Mouse (Mus musculus): ENCODE measurements around the gene Llgl1. TPM values are rescaled to one million over a fixed set of nuclear protein-coding genes. Genes with fewer than 3 reads are reported as not detected.

Gene Llgl1
- polyA plus RNA-seq, 1 experiment from 2014 or later = 69.0 TPM

- H3K36me3 ChIP-seq (ENCODE audit: control insufficient read depth, insufficient read depth, low read length) = peaks cover 63% of the 10 kb centered on the region
- no peak overlapping the region for H3K4me2 ChIP-seq (replicated peaks; ENCODE audit: low read depth, low read length)
- no peak overlapping the region for H3K4me3 ChIP-seq (ENCODE audit: low read length)
- no peaks in the 10 kb centered on the region for H3K9me3 ChIP-seq (ENCODE audit: control insufficient read depth, low read length)
- peaks cover 17% of the 10 kb centered on the region for H3K4me1 ChIP-seq (ENCODE audit: control insufficient read depth, insufficient read depth, low read length)
- no peaks in the 10 kb centered on the region for H3K27me3 ChIP-seq (ENCODE audit: control insufficient read depth, insufficient read depth, low read length)
- ATAC-seq (ENCODE audit: low FRiP score, low TSS enrichment) = no peak
- WGBS = 87% methylated on average over 3 of the region's 3 CpGs
- no peak overlapping the region for H3K9ac ChIP-seq (ENCODE audit: low read depth, low read length)
- H3K27ac ChIP-seq (ENCODE audit: low read depth, low read length) = no peak overlapping the region
Measured at GRCm38 (mm10) chr11:60705255-60705654, 5.7 kb downstream of the Llgl1 start.

GRCm38 (mm10) chr11:60706076-60706475 is 6.6 kb downstream of the Llgl1 start:
- Histone ChIP-seq H3K4me2 (replicated peaks; ENCODE audit: low read depth, low read length) (no peak overlapping the region), H3K27ac (ENCODE audit: low read depth, low read length) (no peak overlapping the region), H3K4me3 (ENCODE audit: low read length) (no peak overlapping the region), H3K4me1 (ENCODE audit: control insufficient read depth, insufficient read depth, low read length) (peaks cover 9% of the 10 kb centered on the region; the same call in 1 of the 2 replicates), H3K27me3 (ENCODE audit: control insufficient read depth, insufficient read depth, low read length) (no peaks in the 10 kb centered on the region), H3K36me3 (ENCODE audit: control insufficient read depth, insufficient read depth, low read length) (peaks cover 71% of the 10 kb centered on the region), H3K9me3 (ENCODE audit: control insufficient read depth, low read length) (no peaks in the 10 kb centered on the region), H3K9ac (ENCODE audit: low read depth, low read length) (no peak overlapping the region)
- ATAC-seq (ENCODE audit: low FRiP score, low TSS enrichment) = no peak
- 90% methylated on average over 7 of the region's 7 CpGs for WGBS

GRCm38 (mm10) chr11:60706696-60707480 is 7.4 kb downstream of the Llgl1 start:
- peaks cover 79% of the 10 kb centered on the region for H3K36me3 ChIP-seq (ENCODE audit: control insufficient read depth, insufficient read depth, low read length)
- H3K27me3 ChIP-seq (ENCODE audit: control insufficient read depth, insufficient read depth, low read length) = no peaks in the 10 kb centered on the region
- 65% methylated on average over 14 of the region's 14 CpGs for WGBS
- 0 out of 2 replicates have a peak, but pooled peaks cover 3% of the 10 kb centered on the region for H3K4me1 ChIP-seq (ENCODE audit: control insufficient read depth, insufficient read depth, low read length)
- no peak overlapping the region for H3K4me2 ChIP-seq (replicated peaks; ENCODE audit: low read depth, low read length)
- H3K4me3 ChIP-seq (ENCODE audit: low read length) = no peak overlapping the region
- no peaks in the 10 kb centered on the region for H3K9me3 ChIP-seq (ENCODE audit: control insufficient read depth, low read length)
- peak; percentile 44; the same call in 1 of the 2 replicates for ATAC-seq (ENCODE audit: low FRiP score, low TSS enrichment)
- no peak overlapping the region for H3K9ac ChIP-seq (ENCODE audit: low read depth, low read length)
- no peak overlapping the region for H3K27ac ChIP-seq (ENCODE audit: low read depth, low read length)

- H3K4me1 ChIP-seq (ENCODE audit: control insufficient read depth, insufficient read depth, low read length) = 0 out of 2 replicates have a peak, but pooled peaks cover 3% of the 10 kb centered on the region
- H3K4me2 ChIP-seq (replicated peaks; ENCODE audit: low read depth, low read length) = no peak overlapping the region
- H3K27me3 ChIP-seq (ENCODE audit: control insufficient read depth, insufficient read depth, low read length) = no peaks in the 10 kb centered on the region
- H3K9ac ChIP-seq (ENCODE audit: low read depth, low read length) = no peak overlapping the region
- H3K9me3 ChIP-seq (ENCODE audit: control insufficient read depth, low read length) = no peaks in the 10 kb centered on the region
- peaks cover 85% of the 10 kb centered on the region for H3K36me3 ChIP-seq (ENCODE audit: control insufficient read depth, insufficient read depth, low read length)
- no peak overlapping the region for H3K4me3 ChIP-seq (ENCODE audit: low read length)
- no peak overlapping the region for H3K27ac ChIP-seq (ENCODE audit: low read depth, low read length)
- ATAC-seq (ENCODE audit: low FRiP score, low TSS enrichment) = no peak
- 66% methylated on average over 3 of the region's 3 CpGs for WGBS
Measured at GRCm38 (mm10) chr11:60707672-60708071, 8.1 kb downstream of the Llgl1 start.

- ATAC-seq (ENCODE audit: low FRiP score, low TSS enrichment) = no peak
- Histone ChIP-seq H3K9ac (ENCODE audit: low read depth, low read length) (no peak overlapping the region), H3K36me3 (ENCODE audit: control insufficient read depth, insufficient read depth, low read length) (peaks cover 93% of the 10 kb centered on the region), H3K9me3 (ENCODE audit: control insufficient read depth, low read length) (no peaks in the 10 kb centered on the region), H3K4me2 (replicated peaks; ENCODE audit: low read depth, low read length) (no peak overlapping the region), H3K4me1 (ENCODE audit: control insufficient read depth, insufficient read depth, low read length) (no peaks in the 10 kb centered on the region), H3K4me3 (ENCODE audit: low read length) (no peak overlapping the region), H3K27ac (ENCODE audit: low read depth, low read length) (no peak overlapping the region), H3K27me3 (ENCODE audit: control insufficient read depth, insufficient read depth, low read length) (no peaks in the 10 kb centered on the region)
- WGBS = 92% methylated on average over 10 of the region's 10 CpGs
Measured at GRCm38 (mm10) chr11:60708631-60709030, 9.1 kb downstream of the Llgl1 start.

- no peak overlapping the region for H3K4me2 ChIP-seq (replicated peaks; ENCODE audit: low read depth, low read length)
- no peaks in the 10 kb centered on the region for H3K27me3 ChIP-seq (ENCODE audit: control insufficient read depth, insufficient read depth, low read length)
- no peak overlapping the region for H3K4me3 ChIP-seq (ENCODE audit: low read length)
- ATAC-seq (ENCODE audit: low FRiP score, low TSS enrichment) = no peak
- H3K9ac ChIP-seq (ENCODE audit: low read depth, low read length) = no peak overlapping the region
- no peak overlapping the region for H3K27ac ChIP-seq (ENCODE audit: low read depth, low read length)
- WGBS = 90% methylated on average over 45 of the region's 45 CpGs
- H3K4me1 ChIP-seq (ENCODE audit: control insufficient read depth, insufficient read depth, low read length) = no peaks in the 10 kb centered on the region
- H3K9me3 ChIP-seq (ENCODE audit: control insufficient read depth, low read length) = no peaks in the 10 kb centered on the region
- H3K36me3 ChIP-seq (ENCODE audit: control insufficient read depth, insufficient read depth, low read length) = peaks cover 96% of the 10 kb centered on the region
Measured at GRCm38 (mm10) chr11:60709481-60710465, 10.2 kb downstream of the Llgl1 start.

- Histone ChIP-seq H3K36me3 (ENCODE audit: control insufficient read depth, insufficient read depth, low read length) (peaks cover 100% of the 10 kb centered on the region), H3K4me2 (replicated peaks; ENCODE audit: low read depth, low read length) (no peak overlapping the region), H3K9ac (ENCODE audit: low read depth, low read length) (no peak overlapping the region), H3K9me3 (ENCODE audit: control insufficient read depth, low read length) (no peaks in the 10 kb centered on the region), H3K27me3 (ENCODE audit: control insufficient read depth, insufficient read depth, low read length) (no peaks in the 10 kb centered on the region), H3K4me1 (ENCODE audit: control insufficient read depth, insufficient read depth, low read length) (no peaks in the 10 kb centered on the region), H3K4me3 (ENCODE audit: low read length) (no peak overlapping the region), H3K27ac (ENCODE audit: low read depth, low read length) (no peak overlapping the region)
- no peak for ATAC-seq (ENCODE audit: low FRiP score, low TSS enrichment)
- 91% methylated on average over 17 of the region's 17 CpGs for WGBS
Measured at GRCm38 (mm10) chr11:60711218-60711617, 11.7 kb downstream of the Llgl1 start.

- 91% methylated on average over 18 of the region's 18 CpGs for WGBS
- no peak for ATAC-seq (ENCODE audit: low FRiP score, low TSS enrichment)
- H3K36me3 ChIP-seq (ENCODE audit: control insufficient read depth, insufficient read depth, low read length) = peaks cover 100% of the 10 kb centered on the region
Measured at GRCm38 (mm10) chr11:60712040-60712439, 12.5 kb downstream of the Llgl1 start.

More at GRCm38 (mm10) chr11:60712040-60712439, 12.5 kb downstream of the Llgl1 start:
- H3K4me2 ChIP-seq (replicated peaks; ENCODE audit: low read depth, low read length) = no peak overlapping the region
- no peaks in the 10 kb centered on the region for H3K27me3 ChIP-seq (ENCODE audit: control insufficient read depth, insufficient read depth, low read length)
- H3K27ac ChIP-seq (ENCODE audit: low read depth, low read length) = no peak overlapping the region
- no peaks in the 10 kb centered on the region for H3K9me3 ChIP-seq (ENCODE audit: control insufficient read depth, low read length)
- no peaks in the 10 kb centered on the region for H3K4me1 ChIP-seq (ENCODE audit: control insufficient read depth, insufficient read depth, low read length)
- no peak overlapping the region for H3K9ac ChIP-seq (ENCODE audit: low read depth, low read length)
- H3K4me3 ChIP-seq (ENCODE audit: low read length) = no peak overlapping the region
